Mouse (Mus musculus) heart, embryonic 13.5 days (tissue): Measurements from ENCODE around the gene Traf3ip2. TPM values are rescaled to one million over a fixed set of nuclear protein-coding genes. Genes with fewer than 3 reads are reported as not detected.

ENCODE experiments used
- ATAC-seq: fragments of 200-750 bp; cut with Nextera tagmentation; 2 replicates; pipeline ENCODE4 v1.8.0; 2017; ENCODE audit warnings: moderate TSS enrichment; ENCODE audit not compliant: insufficient number of reproducible peaks, low FRiP score, low TSS enrichment; ENCODE audit errors: extremely low read depth
- H3K27ac ChIP-seq: fragments of 300-500 bp; sonication (generic); replicated peaks from 2 replicates; pipeline ENCODE4 v1.5.1; 2015; ENCODE audit warnings: moderate library complexity, mild to moderate bottlenecking, inconsistent platforms
- H3K27me3 ChIP-seq: fragments of 300-500 bp; sonication (generic); replicated peaks from 2 replicates; pipeline ENCODE4 v1.6.1; 2015; ENCODE audit warnings: mild to moderate bottlenecking, inconsistent platforms
- H3K36me3 ChIP-seq: fragments of 300-500 bp; sonication (generic); 2 replicates; pipeline ENCODE4 v1.6.1; 2015; ENCODE audit warnings: mild to moderate bottlenecking, inconsistent platforms
- H3K4me1 ChIP-seq: fragments of 300-500 bp; sonication (generic); 2 replicates; pipeline ENCODE4 v1.6.1; 2015; ENCODE audit warnings: inconsistent platforms
- H3K4me2 ChIP-seq: fragments of 300-500 bp; sonication (generic); 2 replicates; pipeline ENCODE4 v1.6.1; 2015; ENCODE audit warnings: inconsistent platforms, mild to moderate bottlenecking, moderate library complexity
- H3K4me3 ChIP-seq: fragments of 300-500 bp; sonication (generic); 2 replicates; pipeline ENCODE4 v1.5.1; 2015; ENCODE audit warnings: moderate library complexity, mild to moderate bottlenecking, inconsistent platforms
- H3K9ac ChIP-seq: fragments of 300-500 bp; sonication (generic); 2 replicates; pipeline ENCODE4 v1.6.1; 2015; ENCODE audit warnings: inconsistent platforms, mild to moderate bottlenecking, moderate library complexity
- H3K9me3 ChIP-seq: fragments of 300-500 bp; sonication (generic); 2 replicates; pipeline ENCODE4 v1.6.1; 2016; ENCODE audit warnings: inconsistent platforms
- WGBS: fragments of 180-500 bp; shearing (Covaris S2); methylation state at CpG from one replicate; pipeline ENCODE4 v1.1.7; 2015; ENCODE audit warnings: mixed read lengths; 5-methylcytosine and 5-hydroxymethylcytosine counted together
- polyA plus RNA-seq: library from polyadenylated mRNA; unstranded; fragments of >200 nt; fragmentation: Nextera tagmentation; extraction: Ambion mirVana; gene quantifications from 2 replicates; pipeline ENCODE4 v1.2.1, GENCODE M21; 2015

Traf3ip2 gene
- polyA plus RNA-seq, 1 experiment from 2014 or later = 10.3 TPM

GRCm38 (mm10) chr10:39654001-39654416 lies 41.3 kb downstream of the Traf3ip2 start:
- Histone ChIP-seq H3K36me3 (peaks cover 48% of the 10 kb centered on the region), H3K4me2 (no peak overlapping the region), H3K27me3 (no peaks in the 10 kb centered on the region), H3K9ac (no peak overlapping the region), H3K27ac (peak overlapping the region; percentile 37), H3K9me3 (no peaks in the 10 kb centered on the region), H3K4me3 (no peak overlapping the region), H3K4me1 (peaks cover 28% of the 10 kb centered on the region)
- 51% methylated on average over 8 of the region's 8 CpGs for WGBS
- ATAC-seq = no peak

- peaks cover 51% of the 10 kb centered on the region for H3K4me1 ChIP-seq
Observed at GRCm38 (mm10) chr10:39658901-39659410, 46.2 kb downstream of the Traf3ip2 start.

GRCm38 (mm10) chr10:39659411-39660268 lies 46.9 kb downstream of the Traf3ip2 start:
- 0 out of 2 replicates have a peak overlapping the region, but pooled peaks have one; percentile 25 for H3K9ac ChIP-seq
- H3K4me1 ChIP-seq = peaks cover 53% of the 10 kb centered on the region
- peaks cover 19% of the 10 kb centered on the region for H3K36me3 ChIP-seq
- H3K27me3 ChIP-seq = no peaks in the 10 kb centered on the region
- H3K9me3 ChIP-seq = no peaks in the 10 kb centered on the region
- 5% methylated on average over 11 of the region's 11 CpGs for WGBS
- no peak overlapping the region for H3K4me3 ChIP-seq
- peak overlapping the region; percentile 40 for H3K4me2 ChIP-seq
- ATAC-seq = peak; percentile 82
- H3K27ac ChIP-seq = peak overlapping the region; percentile 96

More at GRCm38 (mm10) chr10:39658901-39659410, 46.2 kb downstream of the Traf3ip2 start:
- no peaks in the 10 kb centered on the region for H3K9me3 ChIP-seq
- H3K27ac ChIP-seq = peak overlapping the region; percentile 96
- ATAC-seq = no peak
- H3K4me2 ChIP-seq = peak overlapping the region; percentile 40
- 0 out of 2 replicates have a peak overlapping the region, but pooled peaks have one; percentile 25 for H3K9ac ChIP-seq
- peaks cover 24% of the 10 kb centered on the region for H3K36me3 ChIP-seq
- no peaks in the 10 kb centered on the region for H3K27me3 ChIP-seq
- WGBS = 15% methylated on average over 5 of the region's 5 CpGs
- no peak overlapping the region for H3K4me3 ChIP-seq

GRCm38 (mm10) chr10:39660269-39660655 lies 47.5 kb downstream of the Traf3ip2 start:
- Histone ChIP-seq H3K4me2 (peak overlapping the region; percentile 40), H3K27me3 (no peaks in the 10 kb centered on the region), H3K27ac (peak overlapping the region; percentile 96), H3K9me3 (no peaks in the 10 kb centered on the region), H3K4me3 (no peak overlapping the region), H3K4me1 (peaks cover 59% of the 10 kb centered on the region), H3K36me3 (peaks cover 19% of the 10 kb centered on the region), H3K9ac (no peak overlapping the region)
- WGBS = 54% methylated on average over 3 of the region's 3 CpGs
- no peak for ATAC-seq

GRCm38 (mm10) chr10:39660698-39661097 lies 48.0 kb downstream of the Traf3ip2 start:
- no peak overlapping the region for H3K4me2 ChIP-seq
- no peak for ATAC-seq
- H3K9me3 ChIP-seq = no peaks in the 10 kb centered on the region
- peak overlapping the region; percentile 96 for H3K27ac ChIP-seq
- 72% methylated on average over 5 of the region's 5 CpGs for WGBS
- H3K27me3 ChIP-seq = no peaks in the 10 kb centered on the region
- no peak overlapping the region for H3K9ac ChIP-seq
- peaks cover 16% of the 10 kb centered on the region for H3K36me3 ChIP-seq
- no peak overlapping the region for H3K4me3 ChIP-seq
- peaks cover 62% of the 10 kb centered on the region for H3K4me1 ChIP-seq

GRCm38 (mm10) chr10:39665071-39665502 lies 52.4 kb downstream of the Traf3ip2 start:
- Histone ChIP-seq H3K4me2 (no peak overlapping the region), H3K27ac (peak overlapping the region; percentile 80), H3K27me3 (no peaks in the 10 kb centered on the region), H3K36me3 (peaks cover 15% of the 10 kb centered on the region), H3K9me3 (no peaks in the 10 kb centered on the region), H3K4me3 (no peak overlapping the region), H3K4me1 (peaks cover 44% of the 10 kb centered on the region), H3K9ac (peak overlapping the region; percentile 28; the same call in 1 of the 2 replicates)
- ATAC-seq = no peak; the same call in 1 of the 2 replicates
- WGBS = 45% methylated on average over 4 of the region's 4 CpGs

- Histone ChIP-seq H3K27ac (peak overlapping the region; percentile 8; the same call in 1 of the 2 replicates), H3K4me3 (no peak overlapping the region), H3K9me3 (no peaks in the 10 kb centered on the region), H3K36me3 (peaks cover 21% of the 10 kb centered on the region), H3K27me3 (no peaks in the 10 kb centered on the region), H3K4me1 (peaks cover 34% of the 10 kb centered on the region), H3K4me2 (no peak overlapping the region), H3K9ac (no peak overlapping the region)
- no peak for ATAC-seq
- WGBS = 46% methylated on average over 3 of the region's 3 CpGs
Observed at GRCm38 (mm10) chr10:39666027-39666426, 53.3 kb downstream of the Traf3ip2 start.

GRCm38 (mm10) chr10:39671451-39671850 lies 58.7 kb downstream of the Traf3ip2 start:
- WGBS = 79% methylated on average over 1 of the region's 1 CpGs
- Histone ChIP-seq H3K4me2 (no peak overlapping the region), H3K27me3 (no peaks in the 10 kb centered on the region), H3K9me3 (no peaks in the 10 kb centered on the region), H3K36me3 (peaks cover 9% of the 10 kb centered on the region; the same call in 1 of the 2 replicates), H3K27ac (no peak overlapping the region), H3K4me3 (no peak overlapping the region), H3K9ac (no peak overlapping the region), H3K4me1 (peaks cover 32% of the 10 kb centered on the region)
- no peak for ATAC-seq

- no peak for ATAC-seq
- Histone ChIP-seq H3K27ac (0 out of 2 replicates have a peak overlapping the region, but pooled peaks have one; percentile 2), H3K4me1 (peaks cover 35% of the 10 kb centered on the region), H3K27me3 (no peaks in the 10 kb centered on the region), H3K9ac (no peak overlapping the region), H3K9me3 (no peaks in the 10 kb centered on the region), H3K4me3 (no peak overlapping the region), H3K4me2 (no peak overlapping the region), H3K36me3 (peaks cover 9% of the 10 kb centered on the region; the same call in 1 of the 2 replicates)
- WGBS = 26% methylated on average over 4 of the region's 4 CpGs
Observed at GRCm38 (mm10) chr10:39672547-39673051, 59.9 kb downstream of the Traf3ip2 start.

- no peak for ATAC-seq
- H3K27me3 ChIP-seq = no peaks in the 10 kb centered on the region
- WGBS = 26% methylated on average over 3 of the region's 3 CpGs
Observed at GRCm38 (mm10) chr10:39674106-39674505, 61.4 kb downstream of the Traf3ip2 start.

GRCm38 (mm10) chr10:39674766-39675165 lies 62.0 kb downstream of the Traf3ip2 start:
- Histone ChIP-seq H3K36me3 (peaks cover 13% of the 10 kb centered on the region; the same call in 1 of the 2 replicates), H3K9me3 (no peaks in the 10 kb centered on the region), H3K4me2 (no peak overlapping the region), H3K4me3 (no peak overlapping the region), H3K9ac (no peak overlapping the region), H3K4me1 (peaks cover 35% of the 10 kb centered on the region), H3K27ac (no peak overlapping the region), H3K27me3 (no peaks in the 10 kb centered on the region)
- WGBS = 75% methylated on average over 3 of the region's 3 CpGs
- ATAC-seq = no peak

More at GRCm38 (mm10) chr10:39674106-39674505, 61.4 kb downstream of the Traf3ip2 start:
- Histone ChIP-seq H3K4me3 (no peak overlapping the region), H3K36me3 (peaks cover 9% of the 10 kb centered on the region; the same call in 1 of the 2 replicates), H3K4me2 (no peak overlapping the region), H3K9me3 (no peaks in the 10 kb centered on the region), H3K27ac (no peak overlapping the region), H3K9ac (no peak overlapping the region), H3K4me1 (peaks cover 35% of the 10 kb centered on the region)
